Mouse (Mus musculus) cortical plate, adult 2 months (tissue): Measurements from ENCODE around the gene Tas2r118. TPM values are rescaled to one million over a fixed set of nuclear protein-coding genes. Genes with fewer than 3 reads are reported as not detected.

Source experiments
- H3K27ac ChIP-seq: fragments of 200-500 bp; 2 replicates; pipeline ENCODE4 v1.5.1; 2012; ENCODE audit warnings: low read length, control low read depth, inconsistent platforms; ENCODE audit not compliant: insufficient read depth
- H3K4me1 ChIP-seq: fragments of 200-500 bp; 2 replicates; pipeline ENCODE4 v1.6.1; 2011; ENCODE audit warnings: low read length; ENCODE audit not compliant: control insufficient read depth, insufficient read depth
- H3K4me3 ChIP-seq: fragments of 200-500 bp; 2 replicates; pipeline ENCODE4 v1.5.1; 2011; ENCODE audit warnings: mild to moderate bottlenecking, low read length, control low read depth; ENCODE audit not compliant: insufficient read depth
- CTCF ChIP-seq: fragments of 200-500 bp; IDR thresholded peaks from 2 replicates; pipeline ENCODE4 v1.5.1; 2011; ENCODE audit warnings: mild to moderate bottlenecking, control low read depth, low read length; ENCODE audit not compliant: insufficient read depth; ENCODE audit errors: extremely low read depth
- POLR2A ChIP-seq: fragments of 200-500 bp; IDR thresholded peaks from 2 replicates; pipeline ENCODE4 v1.6.1; 2011; ENCODE audit warnings: mild to moderate bottlenecking, low read length, control low read depth; ENCODE audit not compliant: insufficient read depth; ENCODE audit errors: extremely low read depth
- polyA plus RNA-seq: library from polyadenylated mRNA; depleted of rRNA; stranded (reverse); fragments of >200 nt; gene quantifications from 2 replicates; pipeline ENCODE4 v1.2.3, GENCODE M21; 2012; rRNA removed

The Tas2r118 gene
- polyA plus RNA-seq, result not detected in 2 replicates

DNA sequence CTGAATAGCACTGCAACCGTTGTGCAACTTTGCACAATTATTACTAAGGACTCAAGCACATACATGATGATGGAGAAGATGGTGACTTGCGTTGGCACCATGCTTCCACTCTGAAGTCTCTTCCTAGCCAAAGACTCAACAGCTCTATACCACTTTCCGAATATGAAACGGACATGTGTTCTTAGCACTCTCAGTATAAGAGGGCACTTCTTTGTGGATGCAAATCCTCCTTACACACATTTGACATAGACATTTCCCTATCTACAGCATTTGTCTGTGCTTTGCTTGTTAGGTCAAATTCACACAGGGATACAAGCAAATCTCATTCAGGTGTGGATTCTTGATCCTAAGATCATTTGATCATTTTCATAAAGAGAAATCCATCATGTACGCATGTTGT is at the start of gene Tas2r118:
Gene Tas2r118 (minus strand): TSS at position 101 of the 400 bp plus-strand sequence.
- no peak within 1 kb of the TSS for H3K27ac ChIP-seq
- no peak within 1 kb of the TSS for H3K4me3 ChIP-seq
- H3K4me1 ChIP-seq, result no peaks in the 10 kb centered on the region; the same call in 1 of the 2 replicates
- TF ChIP-seq POLR2A (no peak), CTCF (no peak)

DNA sequence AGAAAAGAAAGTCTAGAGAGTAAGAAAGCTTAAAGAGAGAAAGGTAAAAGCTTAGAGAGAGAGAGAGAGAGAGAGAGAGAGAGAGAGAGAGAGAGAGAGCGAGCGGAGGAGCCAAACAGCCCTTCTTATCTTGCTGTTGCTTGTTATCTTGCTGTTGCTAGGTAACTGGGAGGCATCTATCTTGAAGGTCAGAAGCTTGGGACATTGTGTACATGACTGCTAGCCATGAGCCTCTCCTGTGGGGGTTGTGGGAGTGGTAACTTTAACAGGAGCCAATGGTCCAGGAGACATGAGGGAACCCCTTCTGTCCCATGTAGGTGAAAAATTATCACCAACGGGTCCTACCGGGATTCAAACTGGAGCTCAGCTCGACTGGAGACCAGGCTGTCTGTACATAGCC is 48.5 kb upstream of the Tas2r118 start:
- H3K4me3 ChIP-seq, result no peak overlapping the region
- H3K4me1 ChIP-seq, result no peaks in the 10 kb centered on the region
- no peak overlapping the region for H3K27ac ChIP-seq
- TF ChIP-seq CTCF (no peak), POLR2A (no peak)

- TF ChIP-seq POLR2A, result no peak
- no peak for TF ChIP-seq CTCF
These were observed 23.4 kb upstream of the Tas2r118 start for GRCm38 (mm10) chr6:23993276-23993675.

GRCm38 (mm10) chr6:23990687-23991387 is 21.0 kb upstream of the Tas2r118 start:
- no peak overlapping the region for H3K4me3 ChIP-seq
- TF ChIP-seq CTCF (no peak), POLR2A (no peak)
- H3K4me1 ChIP-seq, result no peaks in the 10 kb centered on the region
- H3K27ac ChIP-seq, result no peak overlapping the region

More at GRCm38 (mm10) chr6:23993276-23993675, 23.4 kb upstream of the Tas2r118 start:
- Histone ChIP-seq H3K4me1 (no peaks in the 10 kb centered on the region), H3K27ac (no peak overlapping the region), H3K4me3 (no peak overlapping the region)

DNA sequence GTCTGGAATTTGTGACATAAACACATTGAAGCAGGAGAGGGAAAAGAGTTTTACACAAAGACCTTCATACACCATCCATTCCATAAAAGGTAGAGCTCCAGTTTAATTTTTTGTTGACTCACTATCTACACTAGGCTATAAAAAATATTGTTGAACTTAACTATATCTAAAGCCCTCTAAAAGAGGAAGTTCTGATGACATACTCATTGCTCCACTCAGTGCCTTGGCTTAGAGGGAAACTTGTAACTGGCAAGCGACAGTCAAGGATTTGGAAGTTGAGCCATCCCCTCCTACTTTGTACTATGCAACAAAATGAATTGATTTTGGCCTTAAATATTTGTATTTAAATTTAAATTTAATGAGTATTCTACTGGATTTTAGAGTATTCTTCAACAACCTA is 16.4 kb upstream of the Tas2r118 start:
- TF ChIP-seq POLR2A, result no peak
- no peak for TF ChIP-seq CTCF
- Histone ChIP-seq H3K27ac (no peak overlapping the region), H3K4me3 (no peak overlapping the region)

DNA sequence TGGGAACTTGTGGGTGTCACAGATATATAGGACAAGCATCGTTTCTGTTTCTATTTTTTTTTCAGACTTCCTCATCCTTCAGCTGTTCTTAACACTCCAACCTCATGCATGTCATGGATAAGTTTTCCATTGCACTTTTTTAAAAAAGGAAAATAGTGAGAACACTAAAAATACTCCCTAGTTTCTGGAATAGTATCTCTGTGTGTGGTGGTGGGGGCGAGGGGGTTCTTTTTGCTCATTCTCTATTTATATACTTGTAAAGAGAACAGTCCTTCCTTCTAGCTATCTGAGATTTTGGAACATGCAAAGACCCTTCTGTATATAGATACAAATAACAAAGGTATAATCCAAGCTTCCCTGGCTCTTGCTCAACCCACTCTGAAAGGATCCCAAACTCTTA is 2.9 kb downstream of the Tas2r118 start:
- TF ChIP-seq POLR2A (no peak), CTCF (no peak)
- H3K4me1 ChIP-seq, result no peaks in the 10 kb centered on the region; the same call in 1 of the 2 replicates
- peak overlapping the region; percentile 74 for H3K27ac ChIP-seq
- no peak overlapping the region for H3K4me3 ChIP-seq

More for the DNA sequence above, 16.4 kb upstream of the Tas2r118 start:
- no peaks in the 10 kb centered on the region for H3K4me1 ChIP-seq

DNA sequence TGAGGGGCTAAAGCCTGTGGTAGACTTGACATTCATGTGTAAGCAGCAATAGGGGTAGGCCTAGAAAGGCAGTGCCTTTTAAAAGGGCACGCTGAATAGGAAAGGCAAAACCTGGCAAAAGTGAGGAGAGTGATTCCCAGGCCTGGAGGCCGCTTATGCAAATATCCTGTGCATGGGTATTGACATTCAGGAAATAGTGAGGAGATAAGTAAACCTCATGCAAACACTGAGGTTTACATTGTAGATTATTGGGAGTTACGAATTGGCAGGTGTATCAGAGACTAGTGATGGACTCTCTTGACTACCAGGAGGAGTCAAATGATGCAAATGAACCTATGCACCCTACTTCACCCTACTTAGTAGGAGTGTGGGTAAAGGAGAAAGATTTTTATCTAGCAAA is 3.9 kb downstream of the Tas2r118 start:
- no peak overlapping the region for H3K27ac ChIP-seq
- TF ChIP-seq POLR2A (no peak), CTCF (no peak)
- H3K4me1 ChIP-seq, result no peaks in the 10 kb centered on the region; the same call in 1 of the 2 replicates
- no peak overlapping the region for H3K4me3 ChIP-seq

- Histone ChIP-seq H3K27ac (no peak overlapping the region), H3K4me3 (no peak overlapping the region), H3K4me1 (no peaks in the 10 kb centered on the region; the same call in 1 of the 2 replicates)
- TF ChIP-seq CTCF, result no peak
- TF ChIP-seq POLR2A, result no peak
These were observed 6.1 kb downstream of the Tas2r118 start for GRCm38 (mm10) chr6:23963741-23964140.

GRCm38 (mm10) chr6:23940776-23941175 is 29.1 kb downstream of the Tas2r118 start:
- Histone ChIP-seq H3K27ac (no peak overlapping the region), H3K4me3 (no peak overlapping the region), H3K4me1 (no peaks in the 10 kb centered on the region)
- TF ChIP-seq POLR2A (no peak), CTCF (no peak)

GRCm38 (mm10) chr6:23938575-23939488 is 31.0 kb downstream of the Tas2r118 start:
- no peaks in the 10 kb centered on the region for H3K4me1 ChIP-seq

More at GRCm38 (mm10) chr6:23938575-23939488, 31.0 kb downstream of the Tas2r118 start:
- Histone ChIP-seq H3K4me3 (no peak overlapping the region), H3K27ac (no peak overlapping the region)
- no peak for TF ChIP-seq POLR2A
- TF ChIP-seq CTCF, result no peak
